Mouse (Mus musculus) intestine, postnatal 0 days (tissue): Measurements from ENCODE around the gene Eif4e1b. TPM values are rescaled to one million over a fixed set of nuclear protein-coding genes. Genes with fewer than 3 reads are reported as not detected.
A peak's percentile ranks its signal among the peaks of the same experiment; 100 is the strongest.
"Not testable (repeated sequence)": the region's sequence is repeated elsewhere in the genome, so short reads cannot be mapped to it uniquely, and the experiment has no call there.

Source experiments
- ATAC-seq: fragments of 200-750 bp; cut with Nextera tagmentation; 2 replicates; pipeline ENCODE4 v1.8.0; 2017; ENCODE audit warnings: mild to moderate bottlenecking, moderate TSS enrichment, moderate library complexity
- H3K27ac ChIP-seq: fragments of 300-500 bp; sonication (generic); 2 replicates; pipeline ENCODE4 v1.5.1; 2014; ENCODE audit warnings: mild to moderate bottlenecking, low read depth, low read length, moderate library complexity
- H3K27me3 ChIP-seq: fragments of 300-500 bp; sonication (generic); replicated peaks from 2 replicates; pipeline ENCODE4 v1.6.1; 2014; ENCODE audit warnings: low read length, mixed read lengths; ENCODE audit not compliant: control insufficient read depth, insufficient read depth
- H3K36me3 ChIP-seq: fragments of 300-500 bp; sonication (generic); 2 replicates; pipeline ENCODE4 v1.6.1; 2014; ENCODE audit warnings: mild to moderate bottlenecking, moderate library complexity; ENCODE audit not compliant: control insufficient read depth, insufficient read depth
- H3K4me1 ChIP-seq: fragments of 300-500 bp; sonication (generic); replicated peaks from 2 replicates; pipeline ENCODE4 v1.6.1; 2014; ENCODE audit warnings: antibody characterized with exemption, low read length, mixed read lengths; ENCODE audit not compliant: control insufficient read depth, insufficient read depth
- H3K4me2 ChIP-seq: fragments of 300-500 bp; sonication (generic); replicated peaks from 2 replicates; pipeline ENCODE4 v1.6.1; 2014; ENCODE audit warnings: low read depth, mild to moderate bottlenecking, moderate library complexity
- H3K4me3 ChIP-seq: fragments of 300-500 bp; sonication (generic); 2 replicates; pipeline ENCODE4 v1.5.1; 2014; ENCODE audit warnings: low read depth, low read length
- H3K9ac ChIP-seq: fragments of 300-500 bp; sonication (generic); 2 replicates; pipeline ENCODE4 v1.6.1; 2014; ENCODE audit warnings: mild to moderate bottlenecking, low read depth, low read length
- H3K9me3 ChIP-seq: fragments of 300-500 bp; sonication (generic); 2 replicates; pipeline ENCODE4 v1.6.1; 2016; ENCODE audit warnings: mixed run types; ENCODE audit not compliant: control insufficient read depth
- CTCF ChIP-seq: sonication (generic); IDR thresholded peaks from 2 replicates; pipeline ENCODE4 v1.5.1; 2016; ENCODE audit warnings: low read depth, mild to moderate bottlenecking, control low read depth, antibody characterized with exemption, moderate library complexity
- WGBS: fragments of 180-500 bp; shearing (Covaris S2); extraction: QIAGEN DNeasy Blood & Tissue Kit; methylation state at CpG from one replicate; pipeline ENCODE4 v1.1.7; 2014; 5-methylcytosine and 5-hydroxymethylcytosine counted together
- polyA plus RNA-seq: library from polyadenylated mRNA; unstranded; fragments of >200 nt; fragmentation: Nextera tagmentation; extraction: Ambion mirVana; gene quantifications from 2 replicates; pipeline ENCODE4 v1.2.1, GENCODE M21; 2015

Eif4e1b gene
- polyA plus RNA-seq, 1 experiment from 2014 or later: not detected

DNA sequence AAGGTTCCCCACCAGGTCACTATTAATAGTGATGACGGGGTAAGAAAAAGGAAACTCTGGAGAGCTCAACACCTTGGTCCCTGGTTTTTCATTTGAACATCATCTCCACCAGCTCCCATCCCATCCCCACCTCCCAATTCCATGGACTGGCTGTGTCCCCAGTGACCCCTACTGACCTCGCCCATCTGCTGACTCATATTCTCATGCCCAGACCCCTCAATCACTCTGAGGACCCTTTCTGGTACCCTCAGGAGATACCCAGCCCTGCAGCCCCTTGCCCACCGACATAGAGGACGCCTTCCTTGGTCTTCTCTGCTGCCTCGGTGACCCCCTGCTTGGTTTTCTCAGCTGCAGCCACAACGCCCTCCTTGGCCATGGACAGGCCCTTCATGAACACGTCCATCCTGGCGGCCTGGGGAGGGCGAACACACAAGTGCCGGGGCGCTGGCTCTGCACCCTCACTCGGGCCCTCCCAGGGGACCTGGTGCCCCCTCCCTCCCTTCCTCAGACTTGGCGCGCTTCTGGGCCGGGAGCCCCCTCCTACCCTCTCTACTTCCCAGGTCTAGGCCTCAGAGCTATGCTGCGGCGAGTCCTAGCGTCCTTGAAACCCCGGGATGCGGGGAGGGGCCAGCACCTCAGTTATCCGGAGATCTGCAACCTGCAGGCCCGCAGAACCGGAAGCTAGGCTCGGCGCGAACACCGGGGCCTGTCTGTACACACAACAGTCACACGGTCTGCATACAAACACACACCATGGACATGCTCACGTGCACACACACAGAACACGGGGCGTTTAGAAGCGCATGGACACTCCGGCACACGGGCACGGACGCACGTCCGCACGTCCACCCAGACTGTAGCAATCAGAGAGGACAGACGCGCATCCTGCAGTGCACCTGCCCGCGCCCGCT lies 18.3 kb upstream of the Eif4e1b start:
- peak overlapping the region; percentile 38 for H3K4me3 ChIP-seq
- H3K4me1 ChIP-seq: peaks cover 2% of the 10 kb centered on the region; the same call in 1 of the 2 replicates
- ATAC-seq: 0 out of 2 replicates have a peak, but pooled peaks have one; percentile 16
- no peak overlapping the region for H3K9ac ChIP-seq
- no peak overlapping the region for H3K27ac ChIP-seq
- H3K36me3 ChIP-seq: no peaks in the 10 kb centered on the region
- no peaks in the 10 kb centered on the region for H3K9me3 ChIP-seq
- H3K27me3 ChIP-seq: peaks cover 47% of the 10 kb centered on the region
- H3K4me2 ChIP-seq: peak overlapping the region; percentile 60
- no peak for TF ChIP-seq CTCF
- WGBS: 7% methylated on average over 44 of the region's 44 CpGs

- H3K9me3 ChIP-seq: no peaks in the 10 kb centered on the region
- H3K4me1 ChIP-seq: peaks cover 2% of the 10 kb centered on the region; the same call in 1 of the 2 replicates
- peaks cover 40% of the 10 kb centered on the region for H3K27me3 ChIP-seq
- under 1% methylated on average over 35 of the region's 35 CpGs for WGBS
- peak within 1 kb of the TSS; percentile 60 for H3K4me2 ChIP-seq
- TF ChIP-seq CTCF: peak; percentile 83
- no peak within 1 kb of the TSS for H3K27ac ChIP-seq
- H3K36me3 ChIP-seq: no peaks in the 10 kb centered on the region
- H3K9ac ChIP-seq: no peak within 1 kb of the TSS
- H3K4me3 ChIP-seq: peak within 1 kb of the TSS; percentile 38
- peak; percentile 33; the same call in 1 of the 2 replicates for ATAC-seq
These were observed 17.5 kb upstream of the Eif4e1b start, which contains the start of gene Sncb for GRCm38 (mm10) chr13:54766192-54766768. Gene Sncb (minus strand): TSS chr13:54766595.

GRCm38 (mm10) chr13:54767012-54767411 lies 16.8 kb upstream of the Eif4e1b start:
- no peak overlapping the region for H3K27ac ChIP-seq
- no peak overlapping the region for H3K4me2 ChIP-seq
- H3K9me3 ChIP-seq: no peaks in the 10 kb centered on the region
- peaks cover 38% of the 10 kb centered on the region for H3K27me3 ChIP-seq
- ATAC-seq: no peak
- no peak overlapping the region for H3K4me3 ChIP-seq
- H3K9ac ChIP-seq: no peak overlapping the region
- H3K4me1 ChIP-seq: peaks cover 2% of the 10 kb centered on the region; the same call in 1 of the 2 replicates
- H3K36me3 ChIP-seq: no peaks in the 10 kb centered on the region
- WGBS: 69% methylated on average over 4 of the region's 4 CpGs
- no peak for TF ChIP-seq CTCF

GRCm38 (mm10) chr13:54780592-54780991 lies 3.2 kb upstream of the Eif4e1b start:
- Histone ChIP-seq H3K9me3 (no peaks in the 10 kb centered on the region), H3K36me3 (no peaks in the 10 kb centered on the region), H3K27ac (no peak overlapping the region), H3K4me1 (no peaks in the 10 kb centered on the region), H3K9ac (no peak overlapping the region), H3K4me2 (no peak overlapping the region), H3K27me3 (no peaks in the 10 kb centered on the region), H3K4me3 (no peak overlapping the region)
- TF ChIP-seq CTCF: no peak
- no peak for ATAC-seq
- 67% methylated on average over 3 of the region's 3 CpGs for WGBS

DNA sequence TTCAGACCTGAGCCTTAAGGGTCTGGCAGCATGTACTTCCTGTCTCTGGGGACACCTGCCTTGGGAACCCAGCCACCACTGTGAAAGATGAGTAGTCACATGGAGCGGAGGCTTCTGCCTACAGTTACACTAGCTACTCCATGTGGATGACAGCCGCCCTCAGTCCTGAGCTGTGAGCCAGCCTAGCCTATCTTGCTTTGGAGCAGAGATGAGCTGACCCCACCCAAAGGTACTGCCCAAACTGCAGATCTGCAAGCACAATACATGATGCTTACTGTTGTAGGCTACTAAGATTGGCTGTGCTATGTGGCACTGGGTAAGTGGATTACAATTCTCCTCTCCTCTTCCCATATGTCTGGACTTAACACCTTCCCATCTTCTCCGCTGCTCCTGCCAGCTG lies 2.7 kb upstream of the Eif4e1b start:
- Histone ChIP-seq H3K27me3 (no peaks in the 10 kb centered on the region), H3K27ac (no peak overlapping the region), H3K4me2 (no peak overlapping the region), H3K9ac (no peak overlapping the region), H3K9me3 (no peaks in the 10 kb centered on the region), H3K4me3 (no peak overlapping the region), H3K4me1 (no peaks in the 10 kb centered on the region), H3K36me3 (no peaks in the 10 kb centered on the region)
- ATAC-seq: no peak
- TF ChIP-seq CTCF: no peak
- 86% methylated on average over 3 of the region's 3 CpGs for WGBS

GRCm38 (mm10) chr13:54783235-54783634 lies 563 bp upstream of the Eif4e1b start:
- no peak for ATAC-seq
- TF ChIP-seq CTCF: no peak
- WGBS: 58% methylated on average over 2 of the region's 2 CpGs

GRCm38 (mm10) chr13:54787591-54787990 lies 3.8 kb downstream of the Eif4e1b start:
- H3K27ac ChIP-seq, H3K27me3 ChIP-seq, ATAC-seq, H3K4me2 ChIP-seq, H3K9ac ChIP-seq, H3K4me3 ChIP-seq, H3K9me3 ChIP-seq, H3K36me3 ChIP-seq, H3K4me1 ChIP-seq: not testable (repeated sequence)
- WGBS: 44% methylated on average over 2 of the region's 2 CpGs

More at GRCm38 (mm10) chr13:54783235-54783634, 563 bp upstream of the Eif4e1b start:
- Histone ChIP-seq H3K27me3 (no peaks in the 10 kb centered on the region), H3K4me2 (no peak overlapping the region), H3K9ac (no peak overlapping the region), H3K27ac (no peak overlapping the region), H3K9me3 (no peaks in the 10 kb centered on the region), H3K4me3 (no peak overlapping the region), H3K4me1 (no peaks in the 10 kb centered on the region), H3K36me3 (no peaks in the 10 kb centered on the region)
